Mouse (Mus musculus) heart, postnatal 0 days (tissue): ENCODE measurements around the gene Ear10.
"Not testable (repeated sequence)": the region's sequence is repeated elsewhere in the genome, so short reads cannot be mapped to it uniquely, and the experiment has no call there.

Source experiments
- CTCF ChIP-seq: IDR thresholded peaks from 2 replicates; pipeline ENCODE4 v1.5.1; 2016; ENCODE audit warnings: antibody characterized with exemption, control low read depth, low read depth
- EP300 ChIP-seq: IDR thresholded peaks from 2 replicates; pipeline ENCODE4 v1.6.1; 2016; ENCODE audit warnings: antibody characterized with exemption, low read depth

DNA sequence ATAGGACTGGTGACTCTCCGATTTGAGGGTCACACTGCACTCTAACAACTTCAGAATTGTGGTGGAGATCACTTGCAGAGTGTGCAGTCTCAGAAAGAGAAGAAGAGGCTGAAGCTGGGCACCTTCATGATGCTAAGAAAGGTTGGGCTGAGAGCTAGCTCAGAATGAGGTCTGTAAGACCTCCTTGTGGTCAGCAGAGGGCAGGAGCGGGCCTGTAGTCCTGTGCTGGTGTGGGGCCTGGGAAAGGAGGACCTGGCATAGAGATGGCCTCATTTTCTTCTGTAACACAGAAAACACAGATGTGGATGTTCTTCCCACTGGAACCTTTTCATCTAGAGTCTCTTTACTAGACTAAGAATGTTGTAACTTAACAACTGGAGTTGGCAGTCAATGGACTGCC lies 45.6 kb downstream of the Ear10 start:
- not testable (repeated sequence) for TF ChIP-seq CTCF, EP300
